Mouse (Mus musculus): ENCODE data around the gene Mfap1a.

DNA sequence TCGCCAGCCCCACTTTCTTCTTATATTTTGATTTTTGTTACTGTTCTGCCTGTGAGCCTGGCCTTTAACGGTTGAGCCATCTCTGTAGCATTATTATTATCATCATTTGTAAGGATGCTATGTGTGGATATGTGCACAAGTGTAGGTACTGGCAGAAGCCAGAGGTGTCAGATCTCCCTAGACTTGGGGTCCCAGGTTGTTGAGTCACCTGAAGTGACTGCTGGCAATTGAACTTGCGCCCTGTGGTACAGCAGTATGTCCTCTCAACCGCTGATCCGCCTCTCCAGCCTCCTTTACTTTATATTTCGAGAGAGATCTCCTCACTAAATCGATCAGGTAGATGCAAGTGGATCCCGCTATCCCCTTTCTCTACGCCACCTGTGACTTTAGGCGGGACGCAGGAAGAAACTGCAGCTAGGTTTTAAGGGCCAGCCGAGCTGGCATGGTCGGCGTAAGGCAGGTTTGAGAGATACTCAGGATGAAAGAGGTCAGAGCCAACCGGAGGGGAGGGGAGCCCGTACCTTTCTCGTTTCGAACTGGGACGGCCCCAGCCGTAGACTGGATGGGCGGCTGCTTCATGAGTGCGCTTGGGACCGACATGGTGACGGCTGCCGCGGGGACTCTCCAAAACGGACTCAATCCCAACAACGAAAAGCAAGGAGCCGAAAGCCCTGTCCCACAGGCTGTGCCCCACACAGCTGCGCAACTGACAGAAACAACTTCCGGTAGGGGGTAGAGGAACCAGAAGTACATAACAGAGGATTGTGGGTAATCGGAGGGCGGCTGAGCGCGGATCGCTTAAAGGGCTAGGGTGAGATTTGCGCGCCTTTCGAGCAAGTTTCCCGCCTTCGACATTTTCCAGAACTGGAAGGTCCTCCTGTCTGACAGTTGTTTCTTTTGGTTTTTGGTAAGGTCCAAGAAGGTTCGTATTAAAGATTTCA, at the start of gene Mfap1a, which contains the start of gene Wdr76:
- TF ChIP-seq CTCF (conservative IDR thresholded peaks at IDR 0.05; ENCODE audit: insufficient read depth, insufficient read length, low read depth, low read length) (0 out of 2 replicates have a peak, but pooled peaks have one; percentile 11), POLR2A (IDR thresholded peaks at IDR 0.05; ENCODE audit: low read depth, low read length) (peak; percentile 89)
